Mouse (Mus musculus): Measurements from ENCODE around the gene 4921539E11Rik.

4921539E11Rik gene

DNA sequence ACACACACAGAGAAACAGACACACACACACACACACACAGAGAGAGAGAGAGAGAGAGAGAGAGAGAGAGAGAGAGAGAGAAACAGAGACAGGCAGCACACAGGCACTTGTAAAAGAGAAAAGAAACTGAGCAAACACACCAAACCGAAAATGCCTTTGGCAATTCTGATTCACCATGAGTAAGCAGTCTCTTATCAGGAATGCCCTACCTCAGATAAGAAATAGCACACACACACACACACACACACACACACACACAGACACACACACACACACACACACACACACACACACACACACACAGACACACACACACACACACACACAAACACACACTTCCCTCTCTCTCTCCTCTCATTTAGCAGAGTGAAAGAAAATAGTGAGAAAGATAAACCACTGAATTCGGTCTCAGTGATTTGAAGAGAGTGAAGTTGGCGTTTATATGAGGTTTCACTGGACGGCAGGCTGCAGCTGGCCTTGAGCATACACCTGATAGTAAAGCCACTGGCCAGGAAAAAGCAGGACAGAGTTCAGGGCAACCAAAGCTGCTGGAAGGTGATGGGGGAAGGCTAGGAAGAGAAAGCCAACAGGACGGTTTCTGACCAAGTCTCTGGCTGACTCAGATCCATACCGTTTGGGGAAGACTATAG lies 41.1 kb downstream of the 4921539E11Rik start:
- in situ Hi-C loops (cut with MboI; ENCODE audit: unreplicated experiment in 2 of 2), result no loop called here

GRCm38 (mm10) chr4:103247813-103248212 lies 42.9 kb downstream of the 4921539E11Rik start:
- in situ Hi-C loops (cut with MboI; ENCODE audit: unreplicated experiment in 2 of 2), result no loop called here

DNA sequence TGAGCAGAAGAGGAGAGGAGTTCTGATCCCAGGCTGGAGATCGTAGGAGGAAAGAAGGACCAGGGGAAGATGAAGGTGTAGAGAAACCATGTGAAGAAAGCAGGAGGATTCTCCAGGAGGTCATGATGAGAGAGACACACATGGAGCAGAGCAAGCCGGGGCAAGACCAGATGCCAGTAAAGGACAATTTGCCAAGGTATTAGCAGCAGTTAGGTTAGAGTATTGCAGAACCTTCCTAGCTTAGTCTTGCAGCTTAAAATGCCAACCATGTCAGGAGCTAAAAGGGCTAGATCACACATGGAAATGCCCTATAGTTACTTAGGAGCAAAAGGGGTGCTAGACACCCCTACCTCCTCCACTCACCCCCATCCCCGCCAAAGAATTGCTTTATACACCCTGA lies 43.4 kb downstream of the 4921539E11Rik start:
- in situ Hi-C loops (cut with MboI; ENCODE audit: unreplicated experiment in 2 of 2), result no loop called here

DNA sequence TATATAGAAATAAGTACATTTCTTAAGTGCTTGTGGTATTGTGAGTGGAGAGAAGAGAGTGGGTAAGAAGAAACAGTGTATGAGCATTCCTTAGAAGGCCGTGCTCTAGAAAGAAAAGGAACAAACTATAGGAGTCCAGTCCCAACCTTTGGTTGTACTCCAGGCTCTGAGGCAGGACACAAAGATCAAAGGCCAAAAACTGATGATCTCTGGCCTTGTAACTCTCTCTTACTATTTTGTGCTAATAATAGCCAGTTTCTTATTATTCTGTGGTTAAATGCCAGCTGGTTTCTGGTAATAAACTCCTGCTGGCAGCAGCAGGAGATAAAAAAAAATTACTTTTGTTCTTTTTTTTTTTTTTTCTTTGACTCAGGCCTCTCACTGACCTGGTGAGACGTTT lies 58.5 kb downstream of the 4921539E11Rik start:
- in situ Hi-C loops (cut with MboI; ENCODE audit: unreplicated experiment in 2 of 2), result no loop called here

DNA sequence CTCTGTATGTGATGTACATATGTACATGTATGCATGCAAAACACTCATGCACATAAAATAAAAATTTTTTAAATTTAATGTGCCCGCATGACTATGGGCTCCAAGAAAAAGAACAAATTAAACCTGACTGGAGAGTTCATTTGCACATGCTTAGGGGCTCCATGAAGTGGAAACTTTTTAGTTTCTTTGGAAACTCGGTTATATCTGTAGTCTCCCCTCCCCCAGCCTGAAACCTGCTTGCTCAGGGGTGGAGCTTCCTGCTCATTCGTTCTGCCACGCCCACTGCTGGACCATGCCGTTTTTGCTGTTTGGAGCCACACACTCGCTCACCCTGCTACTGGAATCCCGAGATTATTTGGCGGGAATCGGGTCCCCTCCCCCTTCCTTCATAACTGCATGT lies 67.8 kb downstream of the 4921539E11Rik start:
- in situ Hi-C loops (cut with MboI; ENCODE audit: unreplicated experiment in 2 of 2), result no loop called here

DNA sequence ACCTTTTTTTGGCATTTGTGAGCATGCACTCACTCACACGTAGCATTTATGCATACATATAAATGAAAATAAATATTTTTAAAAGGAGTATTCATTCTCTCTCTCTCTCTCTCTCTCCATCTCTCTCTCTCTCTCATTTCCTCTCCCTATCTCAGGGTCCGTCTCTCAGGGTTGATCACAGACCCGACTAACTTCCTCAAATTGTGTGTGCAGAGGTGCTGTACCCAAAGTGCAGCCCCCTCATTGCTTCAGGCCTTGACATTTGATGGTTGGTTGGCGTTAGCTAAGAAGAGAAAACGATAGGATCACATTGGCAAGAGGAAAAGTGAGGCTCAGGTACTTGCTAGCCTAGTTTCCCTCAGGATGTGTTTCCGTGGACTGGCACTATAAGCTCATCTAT lies 68.9 kb downstream of the 4921539E11Rik start:
- in situ Hi-C loops (cut with MboI; ENCODE audit: unreplicated experiment in 2 of 2), result no loop called here

GRCm38 (mm10) chr4:103219011-103219410 lies 71.7 kb downstream of the 4921539E11Rik start:
- in situ Hi-C loops (cut with MboI; ENCODE audit: unreplicated experiment in 2 of 2), result loop anchor here in 1 of 2 experiments (10.0 kb wide), 1 partner anchor 96 kb away; the partner anchor contains the start of gene Oma1

- in situ Hi-C loops (cut with MboI; ENCODE audit: unreplicated experiment in 2 of 2), result loop anchor here in 1 of 2 experiments (10.0 kb wide), 1 partner anchor 99 kb away; the partner anchor contains the start of gene Oma1
Observed at GRCm38 (mm10) chr4:103216046-103216445, 74.6 kb downstream of the 4921539E11Rik start.

DNA sequence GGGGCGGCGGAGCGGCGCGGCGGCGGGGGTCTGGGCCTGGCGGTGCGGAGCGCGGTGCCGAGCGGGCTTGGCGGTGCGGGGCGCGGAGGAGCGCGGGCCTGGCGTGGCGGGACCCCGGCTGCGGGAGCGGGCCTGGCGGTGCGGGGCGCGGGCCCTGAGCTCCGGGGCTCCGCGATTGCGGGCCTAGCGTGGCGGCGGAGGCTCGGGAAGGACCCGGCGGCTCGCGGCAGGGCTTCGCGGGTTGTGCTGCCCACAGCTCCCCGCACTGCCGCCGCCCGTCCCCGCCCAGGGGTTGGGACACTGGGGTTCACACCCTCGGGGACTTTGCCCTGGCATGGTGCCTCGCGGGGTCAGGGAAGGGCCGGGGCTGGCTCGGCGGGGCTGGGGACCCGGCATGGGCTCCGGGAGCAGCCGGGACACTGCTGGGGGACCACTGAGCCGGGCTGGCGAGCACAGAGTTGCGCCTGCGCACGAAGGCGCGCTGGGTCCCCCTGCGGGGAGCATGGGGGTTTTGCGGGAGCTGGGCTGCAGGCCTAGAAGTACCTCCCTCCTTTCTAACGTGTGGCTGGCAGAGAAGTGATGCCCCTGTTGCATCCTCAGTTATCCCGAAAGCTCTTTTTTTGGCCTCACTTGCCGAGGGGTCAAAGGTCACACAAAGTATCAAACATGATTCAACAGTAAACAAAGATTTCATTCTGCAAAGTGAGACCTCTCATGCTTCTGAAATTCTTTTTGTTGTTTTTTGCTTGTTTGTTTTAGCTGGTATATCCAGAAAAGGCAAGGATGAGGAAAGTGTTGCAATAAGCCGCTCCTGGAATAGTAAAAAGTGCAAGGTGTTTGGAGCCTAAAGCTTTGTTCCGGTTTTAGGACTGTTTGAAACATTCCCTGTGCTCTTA lies 75.5 kb downstream of the 4921539E11Rik start, which contains the start of gene Slc35d1:
TSS of gene Slc35d1 (minus strand) at position 240 of the 896 bp plus-strand sequence.
- in situ Hi-C loops (cut with MboI; ENCODE audit: unreplicated experiment in 2 of 2), result loop anchor here in 1 of 2 experiments (10.0 kb wide), 1 partner anchor 100 kb away; the partner anchor contains the start of gene Oma1

DNA sequence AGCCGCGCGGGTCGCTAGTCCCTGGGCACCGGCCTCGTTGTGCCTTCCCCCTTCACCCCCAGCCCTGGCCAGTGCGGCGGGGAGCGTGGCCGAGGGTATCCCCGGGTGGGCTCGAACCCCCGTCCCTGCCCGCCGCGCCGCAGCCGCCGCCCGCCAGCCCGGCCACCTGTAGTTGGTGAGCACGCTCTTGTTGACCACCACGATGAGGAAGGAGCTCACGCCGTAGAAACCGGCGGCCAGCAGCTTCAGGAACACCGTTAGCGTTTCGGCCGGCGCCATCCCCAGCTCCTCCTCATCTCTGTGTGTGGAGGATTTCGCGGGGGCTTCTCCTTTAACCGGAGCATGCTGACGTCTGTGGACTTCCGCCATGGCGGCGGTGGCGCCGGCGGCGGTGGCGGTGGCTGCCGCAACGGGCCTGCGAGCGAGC lies 76.2 kb downstream of the 4921539E11Rik start:
- in situ Hi-C loops (cut with MboI; ENCODE audit: unreplicated experiment in 2 of 2), result loop anchor here in 1 of 2 experiments (10.0 kb wide), 1 partner anchor 100 kb away; the partner anchor contains the start of gene Oma1

GRCm38 (mm10) chr4:103213859-103214497 lies 76.7 kb downstream of the 4921539E11Rik start:
- in situ Hi-C loops (cut with MboI; ENCODE audit: unreplicated experiment in 2 of 2), result loop anchor here in 1 of 2 experiments (10.0 kb wide), 1 partner anchor 101 kb away; the partner anchor contains the start of gene Oma1

GRCm38 (mm10) chr4:103208553-103208952 lies 82.1 kb downstream of the 4921539E11Rik start:
- in situ Hi-C loops (cut with MboI; ENCODE audit: unreplicated experiment in 2 of 2), result no loop called here

DNA sequence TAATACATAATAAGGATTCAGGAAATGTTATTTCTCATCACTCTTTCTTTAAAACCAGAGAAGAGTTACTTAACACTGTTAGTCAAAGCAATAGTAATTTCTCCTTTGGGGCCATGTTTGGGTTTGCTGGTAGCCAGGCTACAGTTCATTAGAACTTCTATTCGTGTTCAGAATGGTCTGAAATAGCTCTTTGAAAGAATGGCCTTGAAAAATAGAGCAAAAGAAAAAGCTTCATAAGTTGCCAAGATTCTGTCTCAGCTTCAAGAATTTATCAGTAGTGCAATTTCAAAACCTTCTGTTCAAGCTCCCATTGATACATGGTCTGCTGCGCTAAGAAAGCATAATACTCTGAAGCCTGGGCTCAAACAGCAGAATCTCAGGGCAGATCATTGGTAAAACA lies 87.0 kb downstream of the 4921539E11Rik start:
- in situ Hi-C loops (cut with MboI; ENCODE audit: unreplicated experiment in 2 of 2), result no loop called here

DNA sequence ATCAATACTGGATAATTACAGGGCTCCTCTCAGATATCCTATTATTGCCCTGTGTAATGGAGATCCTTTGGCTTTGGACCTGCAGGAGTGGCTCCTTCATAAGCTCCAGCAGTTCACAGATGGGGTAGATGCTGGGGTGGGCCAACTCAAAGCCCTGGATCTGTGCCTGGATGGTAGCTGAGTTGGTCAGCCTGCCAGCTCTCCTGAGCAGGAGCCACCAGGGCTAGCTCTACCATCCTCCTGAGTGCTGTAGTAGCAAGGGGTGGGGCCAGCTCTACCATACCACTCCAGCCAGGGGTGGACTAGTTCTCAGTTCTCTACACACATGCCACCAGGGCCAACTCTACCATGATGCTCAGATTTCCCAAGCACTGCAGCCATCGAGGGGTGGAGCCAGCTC lies 90.6 kb downstream of the 4921539E11Rik start:
- in situ Hi-C loops (cut with MboI; ENCODE audit: unreplicated experiment in 2 of 2), result no loop called here

GRCm38 (mm10) chr4:103199086-103199485 lies 91.6 kb downstream of the 4921539E11Rik start:
- in situ Hi-C loops (cut with MboI; ENCODE audit: unreplicated experiment in 2 of 2), result no loop called here

DNA sequence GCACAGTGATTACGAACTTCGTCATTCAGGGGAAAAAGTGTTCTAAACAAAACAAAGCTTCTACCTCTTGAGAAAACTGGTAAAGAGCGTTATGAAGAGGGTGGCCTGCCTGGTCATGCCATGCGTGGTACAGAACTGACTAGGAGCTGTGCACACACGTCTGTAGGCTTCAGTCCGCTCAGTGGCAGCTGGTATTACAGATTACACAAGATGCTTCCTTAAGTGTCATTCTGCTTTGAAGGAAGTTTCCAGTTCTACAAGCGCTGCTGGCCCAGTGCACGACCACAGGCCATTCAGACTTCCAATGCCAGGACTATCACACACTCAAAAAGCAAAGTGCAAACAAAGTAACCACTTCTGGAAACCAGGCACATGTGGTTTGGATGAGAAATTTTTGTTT lies 93.3 kb downstream of the 4921539E11Rik start:
- in situ Hi-C loops (cut with MboI; ENCODE audit: unreplicated experiment in 2 of 2), result no loop called here

GRCm38 (mm10) chr4:103192421-103192820 lies 98.2 kb downstream of the 4921539E11Rik start:
- in situ Hi-C loops (cut with MboI; ENCODE audit: unreplicated experiment in 2 of 2), result no loop called here

- in situ Hi-C loops (cut with MboI; ENCODE audit: unreplicated experiment in 2 of 2), result no loop called here
Observed at GRCm38 (mm10) chr4:103188786-103189640, 101.7 kb downstream of the 4921539E11Rik start.

Measured in v-Abl transformed pro-B cells (cell line).